Mouse (Mus musculus) stomach, embryonic 15.5 days (tissue): Measurements from ENCODE around the gene Habp4. TPM values are rescaled to one million over a fixed set of nuclear protein-coding genes. Genes with fewer than 3 reads are reported as not detected.

Experiments
- ATAC-seq: fragments of 200-750 bp; cut with Nextera tagmentation; 2 replicates; pipeline ENCODE4 v1.8.0; 2017; ENCODE audit warnings: low read depth, moderate number of reproducible peaks, moderate TSS enrichment; ENCODE audit not compliant: insufficient read depth, low FRiP score
- H3K27ac ChIP-seq: fragments of 300-500 bp; sonication (generic); 2 replicates; pipeline ENCODE4 v1.5.1; 2015; ENCODE audit warnings: mild to moderate bottlenecking, inconsistent platforms
- H3K27me3 ChIP-seq: fragments of 300-500 bp; sonication (generic); replicated peaks from 2 replicates; pipeline ENCODE4 v1.6.1; 2015; ENCODE audit warnings: inconsistent platforms
- H3K36me3 ChIP-seq: fragments of 300-500 bp; sonication (generic); 2 replicates; pipeline ENCODE4 v1.6.1; 2015; ENCODE audit warnings: inconsistent platforms
- H3K4me1 ChIP-seq: fragments of 300-500 bp; sonication (generic); 2 replicates; pipeline ENCODE4 v1.6.1; 2015; ENCODE audit warnings: inconsistent platforms
- H3K4me2 ChIP-seq: fragments of 300-500 bp; sonication (generic); 2 replicates; pipeline ENCODE4 v1.6.1; 2015; ENCODE audit warnings: mild to moderate bottlenecking, inconsistent platforms
- H3K4me3 ChIP-seq: fragments of 300-500 bp; sonication (generic); replicated peaks from 2 replicates; pipeline ENCODE4 v1.5.1; 2015; ENCODE audit warnings: inconsistent platforms
- H3K9ac ChIP-seq: fragments of 300-500 bp; sonication (generic); 2 replicates; pipeline ENCODE4 v1.6.1; 2015; ENCODE audit warnings: inconsistent platforms
- H3K9me3 ChIP-seq: fragments of 300-500 bp; sonication (generic); 2 replicates; pipeline ENCODE4 v1.6.1; 2016; ENCODE audit warnings: inconsistent platforms
- WGBS: fragments of 180-500 bp; shearing (Covaris S2); methylation state at CpG from one replicate; pipeline ENCODE4 v1.1.7; 2015; 5-methylcytosine and 5-hydroxymethylcytosine counted together
- polyA plus RNA-seq: library from polyadenylated mRNA; unstranded; fragments of >200 nt; fragmentation: Nextera tagmentation; extraction: Ambion mirVana; gene quantifications from 2 replicates; pipeline ENCODE4 v1.2.1, GENCODE M21; 2015

Habp4 gene
- polyA plus RNA-seq, 1 experiment from 2014 or later = 19.5 TPM

DNA sequence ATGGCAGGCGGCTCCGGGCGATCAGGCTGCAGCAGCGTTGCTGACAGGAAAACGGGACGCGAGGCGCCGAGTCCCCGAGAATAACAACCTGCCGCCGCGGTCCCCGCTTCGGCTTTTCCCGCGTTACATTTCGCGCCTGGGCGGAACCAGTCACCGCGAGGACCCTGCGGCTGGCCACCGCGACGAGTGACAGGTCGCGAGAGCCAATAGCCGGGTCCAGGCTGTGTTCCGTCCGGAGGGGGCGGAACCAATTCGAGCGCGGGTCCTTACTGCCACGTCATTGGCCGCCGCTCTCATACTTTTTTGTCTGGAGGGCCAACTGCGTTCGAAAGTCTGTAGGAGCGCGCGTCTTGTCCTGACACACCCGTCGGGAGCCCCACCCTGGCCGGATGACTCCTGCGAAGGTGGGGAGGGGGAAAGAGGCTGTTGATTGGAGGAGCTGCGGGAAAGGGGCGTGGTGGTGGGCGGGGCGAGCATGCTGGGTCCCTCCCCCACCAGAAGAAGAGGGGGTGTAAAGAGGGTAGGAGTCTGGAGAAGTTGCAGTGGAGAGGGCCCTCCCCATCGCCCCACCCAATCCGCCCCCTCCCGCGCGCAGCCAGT is 8.4 kb upstream of the Habp4 start, which contains the start of gene Zfp367:
Zfp367 (minus strand) TSS at position 120 of the 600 bp plus-strand sequence.
- Histone ChIP-seq H3K27me3 (no peaks in the 10 kb centered on the region), H3K4me2 (peak within 1 kb of the TSS; percentile 85), H3K36me3 (no peaks in the 10 kb centered on the region), H3K4me3 (peak within 1 kb of the TSS; percentile 96), H3K9ac (peak within 1 kb of the TSS; percentile 80), H3K9me3 (no peaks in the 10 kb centered on the region), H3K4me1 (peaks cover 9% of the 10 kb centered on the region), H3K27ac (peak within 1 kb of the TSS; percentile 91)
- WGBS = under 1% methylated on average over 54 of the region's 56 CpGs
- peak; percentile 96 for ATAC-seq

DNA sequence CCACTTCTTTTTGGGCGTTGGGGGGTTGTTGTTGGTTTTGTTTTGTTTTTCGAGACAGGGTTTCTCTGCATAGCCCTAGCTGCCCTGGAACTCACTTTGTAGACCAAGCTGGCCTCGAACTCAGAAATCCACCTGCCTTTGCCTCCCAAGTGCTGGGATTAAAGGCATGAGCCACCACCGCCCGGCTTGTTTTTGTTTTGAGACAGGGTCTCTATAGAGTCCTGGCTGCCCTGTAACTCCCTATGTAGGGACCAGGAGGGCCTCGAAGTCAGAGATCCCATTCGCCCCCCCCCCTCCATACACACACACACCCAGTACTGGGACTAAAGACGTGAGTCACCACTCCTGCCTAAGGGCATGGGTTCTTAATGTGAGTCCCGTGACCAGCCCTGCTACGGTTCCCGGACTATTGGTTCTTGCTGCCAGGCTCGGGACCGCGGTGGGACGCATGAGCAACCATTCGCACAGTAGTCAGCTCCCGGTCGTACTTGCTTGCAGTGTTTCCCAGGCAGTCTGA is 7.8 kb upstream of the Habp4 start:
- Histone ChIP-seq H3K27ac (peak overlapping the region; percentile 63), H3K36me3 (no peaks in the 10 kb centered on the region), H3K9me3 (no peaks in the 10 kb centered on the region), H3K4me1 (peaks cover 9% of the 10 kb centered on the region), H3K4me3 (peak overlapping the region; percentile 96), H3K9ac (peak overlapping the region; percentile 20; the same call in 1 of the 2 replicates), H3K27me3 (no peaks in the 10 kb centered on the region), H3K4me2 (peak overlapping the region; percentile 85)
- peak; percentile 34 for ATAC-seq
- WGBS = 1% methylated on average over 18 of the region's 18 CpGs

DNA sequence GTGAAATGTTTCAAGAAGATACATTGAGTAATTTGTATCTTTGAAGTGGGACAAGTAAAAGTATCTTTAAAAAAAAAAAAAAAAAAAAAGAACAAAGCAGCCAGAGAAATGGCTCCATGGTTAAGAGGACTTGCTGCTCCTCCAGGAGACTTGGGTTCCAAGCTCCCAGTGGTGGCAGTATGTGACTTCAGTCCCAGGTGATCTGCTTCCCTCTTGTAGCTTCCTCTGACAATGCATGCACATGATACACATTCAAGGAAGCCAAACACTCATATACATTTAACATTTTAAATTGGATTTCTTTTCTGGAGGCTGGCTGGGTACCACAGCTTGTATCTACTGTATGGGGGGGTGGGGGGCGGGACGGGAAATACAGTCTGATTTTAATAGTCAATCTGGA is 7.0 kb upstream of the Habp4 start:
- 47% methylated on average over 2 of the region's 2 CpGs for WGBS

DNA sequence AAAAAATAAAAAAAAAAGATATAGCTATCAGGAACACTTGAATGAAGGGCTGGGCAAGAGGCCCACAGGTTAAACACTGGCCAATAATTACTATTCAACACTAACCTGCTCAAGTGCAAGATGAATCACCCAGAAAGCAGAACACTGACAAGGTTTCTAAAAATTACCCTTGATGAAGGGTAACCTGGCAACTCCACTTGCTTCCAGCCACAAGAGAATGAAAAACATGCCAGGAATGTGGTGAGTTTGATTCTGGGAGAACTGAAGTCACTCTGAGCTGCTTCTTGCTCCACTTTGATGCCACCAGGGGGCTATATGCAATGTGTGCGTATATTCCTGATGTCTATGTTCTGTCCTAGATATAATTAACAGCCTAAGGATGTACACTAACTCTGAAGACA is 6.5 kb upstream of the Habp4 start:
- no peak overlapping the region for H3K9ac ChIP-seq
- H3K4me3 ChIP-seq = no peak overlapping the region
- H3K4me2 ChIP-seq = no peak overlapping the region
- ATAC-seq = no peak
- no peaks in the 10 kb centered on the region for H3K36me3 ChIP-seq
- H3K27ac ChIP-seq = no peak overlapping the region
- H3K27me3 ChIP-seq = no peaks in the 10 kb centered on the region
- H3K9me3 ChIP-seq = no peaks in the 10 kb centered on the region
- WGBS = 25% methylated on average over 1 of the region's 1 CpGs
- H3K4me1 ChIP-seq = peaks cover 5% of the 10 kb centered on the region; the same call in 1 of the 2 replicates

More for the DNA sequence above, 7.0 kb upstream of the Habp4 start:
- Histone ChIP-seq H3K36me3 (no peaks in the 10 kb centered on the region), H3K4me2 (no peak overlapping the region), H3K4me3 (no peak overlapping the region), H3K9ac (no peak overlapping the region), H3K9me3 (no peaks in the 10 kb centered on the region), H3K27ac (no peak overlapping the region), H3K4me1 (peaks cover 9% of the 10 kb centered on the region), H3K27me3 (no peaks in the 10 kb centered on the region)
- no peak for ATAC-seq

DNA sequence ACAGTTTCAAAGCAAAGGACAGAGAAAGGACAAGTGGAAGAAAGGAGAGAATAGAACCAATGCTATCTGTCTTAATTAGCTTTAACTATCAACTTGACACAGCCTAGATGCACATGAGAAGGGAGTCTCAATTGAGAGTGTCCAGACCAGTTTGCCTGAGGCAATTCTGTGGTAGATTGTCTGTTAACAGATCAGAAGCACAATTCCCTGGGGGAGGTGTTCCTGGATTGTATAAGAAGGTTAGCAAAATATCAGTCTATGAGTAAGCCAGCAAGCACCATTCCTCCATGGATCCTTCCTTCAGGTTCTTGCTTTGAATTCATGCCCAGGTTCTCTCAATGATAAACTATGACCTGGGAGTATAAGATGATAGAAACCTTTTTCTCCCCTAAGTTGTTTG is 4.7 kb upstream of the Habp4 start:
- H3K9me3 ChIP-seq = no peaks in the 10 kb centered on the region
- no peaks in the 10 kb centered on the region for H3K36me3 ChIP-seq
- H3K4me3 ChIP-seq = no peak overlapping the region
- no peak overlapping the region for H3K27ac ChIP-seq
- H3K4me1 ChIP-seq = peaks cover 3% of the 10 kb centered on the region; the same call in 1 of the 2 replicates
- H3K4me2 ChIP-seq = no peak overlapping the region
- no peak overlapping the region for H3K9ac ChIP-seq
- no peaks in the 10 kb centered on the region for H3K27me3 ChIP-seq
- ATAC-seq = no peak

DNA sequence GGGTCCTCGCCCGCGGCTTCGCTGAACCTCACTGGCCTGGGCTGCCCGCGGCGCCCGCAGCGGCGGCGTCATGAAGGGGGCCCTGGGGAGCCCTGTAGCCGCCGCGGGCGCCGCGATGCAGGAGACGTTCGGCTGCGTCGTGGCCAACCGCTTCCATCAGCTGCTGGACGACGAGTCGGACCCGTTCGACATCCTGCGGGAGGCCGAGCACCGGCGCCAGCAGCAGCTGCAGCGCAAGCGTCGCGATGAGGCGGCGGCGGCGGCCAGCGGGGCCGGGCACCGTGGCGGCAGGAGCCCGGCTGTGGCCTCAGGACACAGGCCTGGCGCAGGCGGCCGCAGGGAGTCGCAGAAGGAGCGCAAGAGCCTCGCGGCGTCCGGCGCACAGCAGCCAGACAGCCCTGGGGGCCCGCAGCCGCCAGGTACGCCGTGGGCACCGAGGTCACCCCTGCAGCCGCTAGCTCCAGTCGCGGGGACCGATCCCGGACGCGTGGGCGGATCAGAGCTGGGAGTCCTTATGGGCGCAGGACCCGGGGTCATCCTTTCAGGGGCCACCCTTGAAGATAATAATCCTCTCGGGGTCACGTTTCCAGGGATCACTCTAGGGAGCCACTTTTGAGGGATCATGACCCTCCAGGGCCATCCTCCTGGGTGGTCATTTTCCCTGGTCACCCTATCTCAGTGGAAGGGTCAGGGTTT is 440 bp downstream of the Habp4 start:
- peak overlapping the region; percentile 76 for H3K9ac ChIP-seq
- no peaks in the 10 kb centered on the region for H3K36me3 ChIP-seq
- WGBS = under 1% methylated on average over 71 of the region's 71 CpGs
- peaks cover 12% of the 10 kb centered on the region for H3K4me1 ChIP-seq
- no peaks in the 10 kb centered on the region for H3K27me3 ChIP-seq
- peak; percentile 47; the same call in 1 of the 2 replicates for ATAC-seq
- no peaks in the 10 kb centered on the region for H3K9me3 ChIP-seq
- H3K4me2 ChIP-seq = peak overlapping the region; percentile 95
- peak overlapping the region; percentile 64 for H3K4me3 ChIP-seq
- H3K27ac ChIP-seq = peak overlapping the region; percentile 77; the same call in 1 of the 2 replicates

DNA sequence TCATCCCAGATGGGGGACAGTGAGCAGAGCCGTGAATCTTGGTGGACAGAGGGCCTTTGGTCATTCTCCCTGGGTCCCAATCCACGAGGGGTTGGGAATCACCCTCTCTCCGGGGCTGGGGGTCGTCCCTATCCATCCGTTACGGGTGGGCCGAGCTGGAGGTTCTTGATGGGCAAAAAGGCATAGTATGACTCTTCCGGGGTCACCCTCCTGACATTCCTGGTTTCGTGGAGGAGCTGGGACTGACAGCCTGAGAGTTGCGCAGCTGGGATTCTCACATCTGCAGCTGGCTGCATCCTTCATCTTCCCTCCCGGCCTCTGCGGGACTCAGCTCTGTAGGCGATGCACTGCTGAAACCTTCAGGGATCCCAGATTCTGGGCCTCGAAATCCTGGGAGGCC is 1.0 kb downstream of the Habp4 start:
- H3K4me2 ChIP-seq = peak overlapping the region; percentile 95
- ATAC-seq = 0 out of 2 replicates have a peak, but pooled peaks have one; percentile 1
- H3K27me3 ChIP-seq = no peaks in the 10 kb centered on the region
- H3K36me3 ChIP-seq = 0 out of 2 replicates have a peak, but pooled peaks cover 3% of the 10 kb centered on the region
- H3K27ac ChIP-seq = no peak overlapping the region
- H3K9me3 ChIP-seq = no peaks in the 10 kb centered on the region
- peak overlapping the region; percentile 64 for H3K4me3 ChIP-seq
- peaks cover 12% of the 10 kb centered on the region for H3K4me1 ChIP-seq
- WGBS = 4% methylated on average over 14 of the region's 14 CpGs
- peak overlapping the region; percentile 76 for H3K9ac ChIP-seq

DNA sequence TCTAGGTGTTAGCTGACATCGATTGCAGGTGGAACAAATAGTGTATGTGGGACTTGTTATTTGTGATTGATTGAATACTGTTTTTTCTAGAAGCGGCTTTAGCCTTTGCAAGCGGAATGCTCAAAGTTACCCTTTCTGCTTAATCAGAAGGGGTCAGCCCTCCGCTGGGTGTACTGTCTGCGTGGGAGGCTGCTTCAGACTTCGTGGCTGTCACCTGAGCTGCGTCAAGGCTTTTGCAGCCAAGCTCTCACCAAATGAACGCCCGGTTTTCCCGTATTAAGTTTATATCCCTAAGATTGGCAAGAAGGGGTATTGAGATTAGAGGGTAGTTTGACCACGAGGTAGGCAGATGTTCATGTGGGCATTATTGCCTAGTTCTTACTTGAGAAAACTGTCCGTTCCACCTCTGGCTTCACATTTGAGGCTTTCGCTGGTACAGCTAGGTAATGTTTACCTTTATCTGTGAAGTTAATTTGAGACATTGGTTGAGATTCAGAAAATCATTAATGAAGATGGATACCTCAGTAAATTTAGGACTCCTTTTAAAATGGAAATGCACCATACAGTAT is 1.6 kb downstream of the Habp4 start:
- 37% methylated on average over 13 of the region's 13 CpGs for WGBS
- no peak overlapping the region for H3K27ac ChIP-seq
- no peak for ATAC-seq
- H3K9ac ChIP-seq = no peak overlapping the region
- H3K9me3 ChIP-seq = no peaks in the 10 kb centered on the region
- no peaks in the 10 kb centered on the region for H3K27me3 ChIP-seq
- peak overlapping the region; percentile 64 for H3K4me3 ChIP-seq
- H3K4me2 ChIP-seq = peak overlapping the region; percentile 95
- H3K4me1 ChIP-seq = peaks cover 12% of the 10 kb centered on the region
- H3K36me3 ChIP-seq = 0 out of 2 replicates have a peak, but pooled peaks cover 3% of the 10 kb centered on the region

DNA sequence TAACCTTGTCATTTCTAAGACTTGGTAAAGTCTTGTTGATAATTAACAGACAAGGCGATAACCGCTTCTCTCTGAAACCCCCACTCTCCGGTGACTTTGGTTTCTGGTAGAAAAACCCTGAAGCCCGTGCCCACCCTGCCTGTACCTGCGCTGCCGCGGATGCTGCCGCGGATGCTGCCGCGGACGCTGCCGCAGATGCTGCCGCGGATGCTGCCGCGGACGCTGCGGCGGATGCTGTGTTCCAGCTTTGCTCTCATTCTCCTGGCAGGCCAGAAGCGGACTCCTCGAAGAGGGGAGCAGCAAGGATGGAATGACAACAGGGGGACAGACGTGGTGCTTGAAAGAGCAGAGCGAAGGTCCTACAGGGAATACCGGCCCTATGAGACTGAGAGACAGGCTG is 8.1 kb downstream of the Habp4 start:
- Histone ChIP-seq H3K27ac (no peak overlapping the region), H3K4me1 (no peaks in the 10 kb centered on the region), H3K4me2 (no peak overlapping the region), H3K9me3 (0 out of 2 replicates have a peak, but pooled peaks cover 15% of the 10 kb centered on the region), H3K4me3 (no peak overlapping the region), H3K9ac (no peak overlapping the region), H3K27me3 (no peaks in the 10 kb centered on the region), H3K36me3 (peaks cover 41% of the 10 kb centered on the region)
- no peak for ATAC-seq
- 98% methylated on average over 25 of the region's 25 CpGs for WGBS

DNA sequence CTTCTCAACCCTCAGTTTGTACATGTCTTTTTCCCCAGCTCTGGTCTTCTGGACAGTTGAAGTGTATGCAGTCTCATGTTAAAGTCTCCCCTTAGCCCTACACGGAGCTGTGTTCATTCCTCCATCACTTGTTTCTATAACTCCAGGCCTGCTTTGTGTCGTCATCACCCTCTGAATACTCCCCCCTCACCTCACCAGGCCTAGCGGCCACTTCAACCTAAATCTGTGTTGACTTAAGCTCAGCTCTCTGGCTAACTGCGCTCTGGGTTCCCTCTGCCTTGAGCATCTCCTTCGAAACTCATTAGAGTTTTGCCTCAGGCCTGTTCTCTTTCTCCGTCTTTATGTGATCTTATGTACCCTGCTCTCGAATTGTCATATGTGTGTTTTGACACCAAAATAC is 16.4 kb downstream of the Habp4 start:
- ATAC-seq = no peak
- Histone ChIP-seq H3K4me1 (no peaks in the 10 kb centered on the region), H3K9ac (no peak overlapping the region), H3K4me2 (no peak overlapping the region), H3K27me3 (no peaks in the 10 kb centered on the region), H3K27ac (no peak overlapping the region), H3K4me3 (no peak overlapping the region), H3K9me3 (no peaks in the 10 kb centered on the region), H3K36me3 (peaks cover 11% of the 10 kb centered on the region)
- WGBS = 77% methylated on average over 7 of the region's 7 CpGs

DNA sequence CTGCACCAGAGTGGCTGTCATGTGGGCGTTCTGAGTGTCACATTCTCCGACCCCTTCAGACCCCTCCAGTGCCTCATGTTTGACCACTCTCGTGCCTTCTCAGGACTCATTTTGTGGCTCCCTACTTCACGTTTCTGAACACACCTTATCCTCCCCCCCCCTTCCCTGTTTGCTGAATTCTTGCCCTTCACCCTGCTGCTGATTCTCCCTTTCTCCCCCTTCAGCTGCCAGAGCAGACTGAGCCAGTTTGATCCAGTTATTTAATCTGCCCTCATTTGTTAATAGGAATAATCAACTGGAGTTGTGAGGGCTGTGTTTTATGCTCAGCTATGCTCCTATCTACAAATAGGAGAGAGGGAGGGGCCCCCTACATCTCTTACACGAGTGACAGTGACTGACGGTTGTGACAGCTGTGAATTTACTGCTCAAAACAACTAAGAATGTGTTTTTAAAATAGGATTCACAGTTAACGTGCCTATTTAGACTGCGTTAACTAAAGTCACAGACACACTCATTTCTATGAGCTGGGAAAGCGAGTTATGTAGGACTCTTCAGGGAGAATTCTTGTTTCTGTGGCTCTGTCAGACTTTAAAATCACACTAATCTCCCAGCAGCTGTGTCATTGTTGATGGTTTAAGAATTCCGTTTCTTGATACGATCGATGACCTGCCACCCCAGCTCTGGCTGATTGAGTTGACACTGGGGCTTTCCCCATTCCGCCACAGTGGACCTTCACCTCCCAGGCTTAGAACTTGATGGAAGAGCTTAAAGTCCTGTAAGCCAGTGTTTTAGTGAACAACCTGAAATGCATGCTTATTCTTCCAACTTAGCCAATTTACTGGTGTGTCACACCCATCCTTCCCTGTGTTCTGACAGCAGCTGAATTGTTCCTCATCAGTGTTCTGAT is 17.4 kb downstream of the Habp4 start:
- H3K27ac ChIP-seq = no peak overlapping the region
- H3K36me3 ChIP-seq = peaks cover 9% of the 10 kb centered on the region; the same call in 1 of the 2 replicates
- WGBS = 75% methylated on average over 13 of the region's 13 CpGs
- H3K4me3 ChIP-seq = no peak overlapping the region
- no peak for ATAC-seq
- no peak overlapping the region for H3K9ac ChIP-seq
- no peak overlapping the region for H3K4me2 ChIP-seq
- no peaks in the 10 kb centered on the region for H3K9me3 ChIP-seq
- H3K4me1 ChIP-seq = no peaks in the 10 kb centered on the region
- no peaks in the 10 kb centered on the region for H3K27me3 ChIP-seq
